Mouse (Mus musculus): ENCODE data around the gene Zfp428.

GRCm38 (mm10) chr7:24473913-24474529 lies 32.8 kb upstream of the Zfp428 start:
- TF ChIP-seq CTCF (IDR thresholded peaks at IDR 0.05; ENCODE audit: extremely low read depth, insufficient read depth, low read length) (peak; percentile 98), POLR2A (IDR thresholded peaks at IDR 0.05; ENCODE audit: extremely low read depth, insufficient read depth, low read length) (no peak)

Measured in cortical plate, adult 2 months (tissue).